Mouse (Mus musculus): ENCODE data around the gene Spred3. TPM values are rescaled to one million over a fixed set of nuclear protein-coding genes. Genes with fewer than 3 reads are reported as not detected.
"Not testable (repeated sequence)": the region's sequence is repeated elsewhere in the genome, so short reads cannot be mapped to it uniquely, and the experiment has no call there.

Spred3 gene
- 10 to 100 TPM; 42.3 to 52.3 TPM for total RNA-seq (2021)
- long read RNA-seq, experiment 1, partial matches to known transcripts: 2 of 5 reads
- long read RNA-seq, experiment 1, other reads (novel, unspliced or antisense): 3 of 5 reads
- long read RNA-seq, experiment 2, partial matches to known transcripts: 1 of 3 reads
- long read RNA-seq, experiment 2, other reads (novel, unspliced or antisense): 2 of 3 reads

DNA sequence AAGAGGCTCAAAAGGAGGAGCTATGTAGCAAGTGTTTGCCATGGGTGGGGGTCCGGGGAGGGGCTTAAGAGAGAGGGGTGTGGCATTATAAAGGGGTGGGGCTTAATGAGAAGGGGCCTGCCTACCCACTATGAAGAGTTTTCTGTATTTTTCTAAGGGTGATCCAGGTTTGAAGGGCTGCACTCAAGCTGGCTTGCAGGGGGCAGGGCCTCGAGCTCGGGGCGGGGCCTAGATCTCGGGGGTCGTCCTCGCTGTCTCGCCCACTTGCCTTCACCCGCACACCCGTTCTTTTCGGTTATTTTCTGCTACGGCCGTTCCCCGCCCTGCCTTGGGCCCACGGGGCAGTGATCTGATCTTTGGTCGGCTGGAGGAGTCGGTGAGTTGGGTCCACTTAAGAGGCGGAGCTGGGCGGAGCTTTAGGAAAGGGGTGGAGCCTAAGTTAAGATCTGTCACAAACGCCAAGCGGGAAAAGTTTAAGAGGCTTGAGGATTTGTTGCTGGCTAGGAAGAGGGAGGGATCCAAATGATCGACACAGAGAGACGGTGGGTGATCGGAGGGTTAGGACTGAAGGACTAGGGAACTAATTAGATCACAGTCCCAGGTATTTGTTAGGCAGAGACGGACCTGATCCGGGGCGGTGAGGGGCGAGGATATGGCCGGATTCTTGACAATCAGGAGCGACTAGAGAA lies at the start of gene Spred3, which contains the start of gene Ggn:
Gene Spred3 (minus strand): TSS at position 346 of the 689 bp plus-strand sequence.
Gene Ggn (plus strand): TSS at position 145 of the 689 bp plus-strand sequence.
- peak; percentile 58 to 59 for DNase-seq (ENCODE audit: low spot score in 2 of 2)

GRCm38 (mm10) chr7:29214846-29215245 lies 44.6 kb upstream of the Spred3 start:
- no peak for DNase-seq (ENCODE audit: low spot score in 2 of 2)

- no peak for DNase-seq (ENCODE audit: low spot score in 2 of 2)
Measured at GRCm38 (mm10) chr7:29214236-29214635, 44.0 kb upstream of the Spred3 start.

GRCm38 (mm10) chr7:29213675-29214082 lies 43.5 kb upstream of the Spred3 start, which contains the start of gene Catsperg1:
Catsperg1 (minus strand) TSS chr7:29214035.
- DNase-seq (ENCODE audit: low spot score in 2 of 2): no peak

DNA sequence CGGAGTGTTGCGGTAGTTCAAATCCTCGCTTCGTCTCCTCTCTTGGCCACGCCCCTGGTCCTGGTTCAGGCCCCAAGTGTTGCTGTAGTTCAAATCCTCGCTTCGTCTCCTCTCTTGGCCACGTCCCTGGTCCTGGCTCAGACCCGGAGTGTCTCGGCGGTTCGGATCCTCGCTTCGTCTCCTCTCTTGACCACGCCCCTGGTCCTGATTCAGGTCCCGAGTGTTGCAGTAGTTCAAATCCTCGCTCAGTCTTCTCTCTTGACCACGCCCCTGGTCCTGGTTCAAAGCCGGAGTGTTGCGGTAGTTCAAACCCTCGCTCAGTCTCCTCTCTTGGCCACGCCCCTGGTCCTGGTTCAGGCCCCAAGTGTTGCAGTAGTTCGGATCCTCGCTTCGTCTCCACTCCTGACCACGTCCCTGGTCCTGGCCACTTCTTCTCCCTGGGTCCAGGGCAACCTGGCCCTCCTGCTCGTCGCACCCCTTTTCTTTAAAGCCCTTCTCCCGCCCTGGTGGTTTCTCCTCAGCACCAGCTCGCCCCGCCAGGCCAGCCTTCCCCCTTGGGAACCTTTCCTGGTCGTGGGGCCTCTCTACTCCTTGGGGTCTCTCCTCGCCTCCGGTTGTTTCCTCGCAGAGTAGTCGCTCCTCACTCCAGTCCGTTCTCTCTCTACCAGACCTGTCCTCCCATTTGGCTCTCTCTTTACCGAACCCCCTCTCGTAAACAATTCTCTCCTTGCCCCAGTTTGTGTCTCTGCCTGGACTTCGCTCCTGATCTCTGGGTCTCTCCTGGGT lies 42.8 kb upstream of the Spred3 start:
- DNase-seq (ENCODE audit: low spot score in 2 of 2): not testable (repeated sequence)

DNA sequence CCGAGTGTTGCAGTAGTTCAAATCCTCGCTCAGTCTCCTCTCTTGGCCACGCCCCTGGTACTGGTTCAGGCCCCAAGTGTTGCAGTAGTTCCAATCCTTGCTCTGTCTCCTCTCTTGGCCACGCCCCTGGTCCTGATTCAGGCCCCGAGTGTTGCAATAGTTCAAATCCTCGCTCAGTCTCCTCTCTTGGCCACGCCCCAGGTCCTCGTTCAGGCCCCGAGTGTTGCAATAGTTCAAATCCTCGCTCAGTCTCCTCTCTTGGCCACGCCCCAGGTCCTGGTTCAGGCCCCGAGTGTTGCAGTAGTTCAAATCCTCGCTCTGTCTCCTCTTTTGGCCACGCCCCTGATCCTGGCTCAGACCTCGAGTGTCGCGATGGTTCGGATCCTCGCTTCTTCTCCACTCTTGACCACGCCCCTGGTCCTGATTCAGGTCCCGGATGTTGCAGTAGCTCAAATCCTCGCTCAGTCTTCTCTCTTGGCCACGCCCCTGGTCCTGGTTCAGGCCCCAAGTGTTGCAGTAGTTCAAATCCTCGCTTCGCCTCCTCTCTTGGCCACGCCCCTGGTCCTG lies 42.1 kb upstream of the Spred3 start:
- DNase-seq (ENCODE audit: low spot score in 2 of 2): no peak

DNA sequence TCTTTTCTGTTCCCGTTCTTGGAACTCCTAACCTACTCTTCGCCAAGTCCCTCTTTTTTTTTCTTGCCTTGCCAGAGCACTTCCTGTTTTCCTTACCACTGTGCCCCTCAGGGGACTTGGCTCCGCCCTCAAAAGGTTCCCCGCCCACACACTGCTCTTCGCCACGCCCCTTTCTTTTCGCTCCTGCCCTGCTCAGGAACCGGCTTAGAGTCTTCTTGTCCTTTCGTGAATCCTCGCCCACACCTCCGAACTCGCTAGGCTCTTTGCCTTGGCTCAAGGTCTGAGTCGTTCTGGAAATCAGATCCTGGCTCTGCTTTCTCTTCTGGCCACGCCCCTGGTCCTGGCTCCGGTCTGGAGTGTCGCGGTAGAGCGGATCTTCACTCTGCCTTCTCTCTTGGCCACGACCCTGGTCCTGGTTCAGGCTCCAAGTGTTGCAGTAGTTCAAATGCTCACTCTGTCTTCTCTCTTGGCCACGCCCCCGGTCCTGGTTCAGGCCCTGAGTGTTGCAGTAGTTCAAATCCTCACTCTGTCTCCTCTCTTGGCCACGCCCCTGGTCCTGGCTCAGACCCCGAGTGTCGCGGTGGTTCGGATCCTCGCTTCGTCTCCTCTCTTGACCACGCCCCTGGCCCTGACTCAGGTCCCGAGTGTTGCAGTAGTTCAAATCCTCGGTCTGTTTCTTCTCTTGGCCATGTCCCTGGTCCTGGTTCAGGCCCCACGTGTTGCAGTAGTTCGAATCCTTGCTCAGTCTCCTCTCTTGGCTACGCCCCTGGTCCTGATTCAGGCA lies 41.4 kb upstream of the Spred3 start:
- DNase-seq (ENCODE audit: low spot score in 2 of 2): peak; percentile 60 to 73

- DNase-seq (ENCODE audit: low spot score in 2 of 2): not testable (repeated sequence)
Measured at GRCm38 (mm10) chr7:29211013-29211412, 40.8 kb upstream of the Spred3 start.

DNA sequence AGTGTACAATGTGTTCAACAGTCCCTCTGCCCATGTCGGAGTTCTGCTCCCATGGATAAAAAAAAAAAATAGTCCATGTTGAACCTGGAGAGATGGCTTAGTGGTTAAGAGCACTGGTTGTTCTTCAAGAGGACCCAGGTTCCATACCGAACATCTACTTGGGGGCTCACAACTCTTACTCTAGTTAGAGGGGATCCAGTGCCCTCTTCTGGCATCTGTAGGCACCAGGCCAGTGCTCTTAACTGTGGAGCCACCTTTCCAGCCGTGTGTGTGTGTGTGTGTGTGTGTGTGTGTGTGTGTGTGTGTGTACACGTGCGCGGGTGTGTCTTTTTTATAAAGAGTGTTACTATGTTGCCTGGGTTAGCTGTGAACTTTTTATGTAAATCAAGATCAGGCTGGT lies 32.4 kb upstream of the Spred3 start:
- DNase-seq (ENCODE audit: low spot score in 2 of 2): no peak

DNA sequence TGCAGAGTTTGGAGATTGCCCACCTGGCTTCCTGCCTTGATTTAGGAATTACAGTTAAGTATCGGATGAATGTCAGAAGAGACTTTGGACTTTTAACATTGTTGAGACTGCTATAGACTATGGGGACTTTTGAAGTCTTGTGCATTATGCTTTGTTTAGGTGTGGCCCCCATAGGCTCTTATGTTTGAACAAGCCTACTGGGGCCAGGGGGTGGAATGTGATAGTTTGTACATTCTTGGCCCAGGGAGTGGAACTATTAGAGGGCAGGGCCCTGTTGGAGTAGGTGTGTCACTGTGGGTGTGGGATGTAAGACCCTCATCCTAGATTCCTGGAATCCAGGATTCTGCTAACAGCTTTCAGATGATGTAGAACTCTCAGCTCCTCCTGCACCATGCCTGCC lies 24.0 kb upstream of the Spred3 start:
- not testable (repeated sequence) for DNase-seq (ENCODE audit: low spot score in 2 of 2)

- not testable (repeated sequence) for DNase-seq (ENCODE audit: low spot score in 2 of 2)
Measured at GRCm38 (mm10) chr7:29181323-29181722, 11.1 kb upstream of the Spred3 start.

- no peak for DNase-seq (ENCODE audit: low spot score in 2 of 2)
Measured at GRCm38 (mm10) chr7:29180854-29181236, 10.6 kb upstream of the Spred3 start.

- DNase-seq (ENCODE audit: low spot score in 2 of 2): peak; percentile 92 to 97
Measured at GRCm38 (mm10) chr7:29180077-29180853, 10.1 kb upstream of the Spred3 start, which contains the start of gene Psmd8. Psmd8 (minus strand) TSS chr7:29180701.

DNA sequence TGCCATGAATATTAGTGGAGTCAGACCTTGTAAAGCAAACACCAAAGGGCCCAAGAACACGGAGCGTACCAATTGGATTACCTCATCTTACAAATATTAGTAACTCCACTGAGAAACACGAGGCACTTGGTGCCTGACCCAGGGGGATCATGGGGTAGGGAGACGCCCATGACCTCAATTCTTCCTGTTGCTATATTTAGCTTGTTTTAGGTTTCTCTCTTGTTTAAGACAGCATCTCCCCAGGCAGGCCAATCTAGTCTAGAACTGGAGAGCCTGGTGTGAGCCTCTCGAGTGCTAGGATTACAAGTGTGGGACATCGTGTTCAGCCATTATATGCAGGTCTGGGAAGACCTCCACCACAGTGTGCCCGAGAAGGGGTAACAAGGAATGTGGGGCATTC lies 9.1 kb upstream of the Spred3 start:
- no peak for DNase-seq (ENCODE audit: low spot score in 2 of 2)

DNA sequence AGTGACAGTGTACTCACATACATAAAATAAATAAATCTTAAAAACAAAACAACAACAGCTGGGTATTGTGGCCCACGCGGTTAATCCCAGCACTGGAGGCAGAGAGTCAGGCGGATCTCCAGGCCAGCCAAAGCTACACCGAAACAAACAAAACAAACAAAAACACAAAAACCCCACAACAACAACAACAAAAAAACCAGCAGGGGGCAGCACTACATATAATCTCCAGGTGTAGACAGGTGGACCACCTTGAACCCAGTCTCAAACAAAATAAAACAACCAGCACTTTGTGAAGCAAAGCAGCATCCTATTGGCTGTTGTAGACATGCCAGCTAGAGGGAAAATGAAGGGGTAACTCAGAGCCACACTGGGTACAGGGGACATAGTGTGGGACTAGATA lies 7.9 kb upstream of the Spred3 start:
- DNase-seq (ENCODE audit: low spot score in 2 of 2): no peak

DNA sequence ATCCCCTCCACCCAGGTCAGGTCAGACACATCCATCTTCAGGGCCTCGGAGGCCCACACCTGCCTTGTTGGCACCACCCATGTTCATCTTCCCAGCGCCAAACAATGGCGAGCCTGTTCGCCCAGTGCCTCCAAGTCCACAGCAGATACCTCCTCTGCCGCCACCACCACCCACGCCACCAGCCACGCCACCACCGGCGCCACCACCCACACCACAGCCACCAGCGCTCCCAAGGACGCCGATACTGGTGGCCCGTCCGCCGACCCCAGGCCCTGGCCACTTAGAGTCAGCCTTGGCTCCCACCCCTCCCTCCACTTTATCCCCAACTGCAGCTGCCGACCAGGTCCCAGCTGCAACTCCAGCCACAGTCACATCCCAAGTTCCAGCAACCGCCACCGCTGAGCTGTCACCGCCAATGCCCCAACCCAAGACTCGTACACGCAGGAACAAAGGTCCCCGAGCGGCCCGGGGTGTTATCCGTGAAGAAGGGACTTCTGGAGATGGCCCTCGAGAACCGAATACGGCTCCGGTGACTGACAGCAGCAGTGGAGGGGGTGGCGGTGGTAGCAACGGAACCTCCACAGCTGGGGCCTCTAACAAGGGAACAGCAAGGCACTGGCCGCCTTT lies 2.3 kb upstream of the Spred3 start:
- no peak for DNase-seq (ENCODE audit: low spot score in 2 of 2)

GRCm38 (mm10) chr7:29171562-29172097 lies 1.4 kb upstream of the Spred3 start:
- DNase-seq (ENCODE audit: low spot score in 2 of 2): no peak

DNA sequence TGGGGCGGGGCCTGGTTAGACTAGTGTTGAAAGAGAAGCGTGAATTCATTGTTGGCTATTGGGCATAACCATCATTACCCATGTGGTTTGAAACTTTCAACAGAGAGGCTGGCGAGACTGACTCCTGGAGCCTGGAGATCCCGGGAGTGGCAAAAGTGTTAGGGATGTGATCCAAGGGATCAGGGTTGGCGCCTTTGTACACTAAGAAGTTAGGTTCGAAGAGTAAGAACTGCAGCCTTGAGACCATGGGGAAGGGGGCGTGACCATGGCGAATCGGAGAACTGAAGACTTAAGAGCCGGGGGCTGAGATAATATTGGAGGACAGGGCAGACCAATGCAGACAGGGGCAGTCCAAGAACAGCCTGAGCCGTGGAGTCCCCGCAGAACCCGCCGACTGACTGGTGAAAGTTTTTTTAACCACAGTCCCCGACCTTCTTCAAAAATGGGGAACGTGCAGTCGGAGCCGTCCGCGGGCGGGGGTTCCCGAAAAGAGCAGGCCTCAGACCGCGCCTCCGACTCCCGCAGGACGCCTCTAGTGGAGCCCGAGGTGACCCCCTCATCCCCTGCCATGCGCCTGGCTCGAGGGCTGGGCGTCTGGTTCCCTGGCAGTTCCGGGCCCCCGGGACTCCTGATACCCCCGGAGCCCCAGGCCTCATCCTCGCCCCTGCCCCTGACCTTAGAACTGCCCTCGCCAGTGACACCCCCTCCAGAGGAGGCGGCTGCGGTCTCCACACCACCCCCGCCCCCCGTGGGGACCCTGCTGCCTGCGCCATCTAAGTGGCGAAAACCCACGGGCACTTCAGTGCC lies 747 bp upstream of the Spred3 start:
- DNase-seq (ENCODE audit: low spot score in 2 of 2): no peak

All from layer of hippocampus, postnatal 14 days (tissue).